Mouse (Mus musculus) lung, adult 2 months (tissue): ENCODE measurements around the gene Rtn3. TPM values are rescaled to one million over a fixed set of nuclear protein-coding genes. Genes with fewer than 3 reads are reported as not detected.

Experiments
- DNase-seq: peaks from one replicate; pipeline ENCODE4 v3.0.0; 2022
- H3K4me1 ChIP-seq: fragments of 200-500 bp; 2 replicates; pipeline ENCODE4 v1.6.1; 2011; ENCODE audit warnings: low read length; ENCODE audit not compliant: control insufficient read depth, insufficient read depth
- H3K4me3 ChIP-seq: fragments of 200-500 bp; replicated peaks from 2 replicates; pipeline ENCODE3; 2011; ENCODE audit warnings: low read depth, mild to moderate bottlenecking, control low read depth, low read length; ENCODE audit errors: extremely low read depth
- CTCF ChIP-seq: fragments of 200-500 bp; IDR thresholded peaks from 2 replicates; pipeline ENCODE4 v1.5.1; 2011; ENCODE audit warnings: mild to moderate bottlenecking, low read length, control low read depth; ENCODE audit not compliant: insufficient read depth
- POLR2A ChIP-seq: fragments of 200-500 bp; IDR thresholded peaks from 2 replicates; pipeline ENCODE4 v1.6.1; 2011; ENCODE audit warnings: low read depth, mild to moderate bottlenecking, control low read depth, low read length, borderline replicate concordance; ENCODE audit errors: extremely low read depth
- WGBS: fragments of 180-500 bp; shearing (Covaris S2); methylation state at CpG from one replicate; pipeline ENCODE4 v1.1.7; 2018; 5-methylcytosine and 5-hydroxymethylcytosine counted together
- polyA plus RNA-seq: library from polyadenylated mRNA; depleted of rRNA; stranded (reverse); fragments of >200 nt; gene quantifications from 2 replicates; pipeline ENCODE4 v1.2.3, GENCODE M21; 2012

Rtn3 gene
- polyA plus RNA-seq, 1 experiment, result 106 TPM

DNA sequence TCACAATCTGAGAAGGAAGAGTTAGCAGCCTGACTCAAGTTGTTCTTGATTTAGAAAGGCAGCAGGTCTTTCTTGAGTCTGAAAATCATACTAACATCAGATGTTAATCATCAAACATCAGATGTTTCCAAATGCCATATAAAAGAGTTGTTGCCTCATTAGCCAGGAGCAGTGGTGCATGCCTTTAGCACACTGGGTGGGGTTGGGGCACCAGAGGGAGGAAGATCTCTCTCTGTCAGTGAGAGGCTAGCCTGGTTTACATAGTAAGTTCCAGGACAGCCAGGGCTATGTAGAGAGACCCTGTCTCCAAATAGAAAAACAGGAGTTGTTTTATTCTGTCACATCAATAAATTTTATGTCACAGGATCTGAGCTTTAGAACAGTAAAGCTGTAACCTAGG is 24.2 kb downstream of the Rtn3 start:
- no peaks in the 10 kb centered on the region; the same call in 1 of the 2 replicates for H3K4me1 ChIP-seq
- no peak for DNase-seq
- TF ChIP-seq CTCF (no peak), POLR2A (no peak)
- no peak overlapping the region for H3K4me3 ChIP-seq

DNA sequence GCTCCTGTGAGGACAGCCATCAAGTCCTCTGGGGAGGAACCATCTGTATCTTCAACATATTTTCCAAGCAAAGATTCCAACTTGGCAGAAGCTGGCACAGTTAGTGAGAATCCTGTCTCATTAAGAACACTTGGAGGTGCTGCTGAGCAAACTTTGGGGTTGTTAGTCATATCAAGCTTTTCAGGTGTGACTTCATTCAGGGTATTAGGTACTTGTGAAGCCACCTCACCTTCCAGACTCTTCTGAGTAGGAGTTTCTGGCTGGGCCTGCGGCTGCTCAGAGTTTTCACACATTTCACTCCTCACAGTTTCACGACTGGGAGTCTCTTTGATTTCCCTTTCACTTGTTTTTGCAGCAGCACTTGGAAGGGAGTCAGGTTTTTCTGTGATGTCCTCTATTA is 26.3 kb downstream of the Rtn3 start:
- Histone ChIP-seq H3K4me1 (no peaks in the 10 kb centered on the region; the same call in 1 of the 2 replicates), H3K4me3 (no peak overlapping the region)
- TF ChIP-seq POLR2A (no peak), CTCF (no peak)
- WGBS, result 45% methylated on average over 2 of the region's 2 CpGs
- no peak for DNase-seq

DNA sequence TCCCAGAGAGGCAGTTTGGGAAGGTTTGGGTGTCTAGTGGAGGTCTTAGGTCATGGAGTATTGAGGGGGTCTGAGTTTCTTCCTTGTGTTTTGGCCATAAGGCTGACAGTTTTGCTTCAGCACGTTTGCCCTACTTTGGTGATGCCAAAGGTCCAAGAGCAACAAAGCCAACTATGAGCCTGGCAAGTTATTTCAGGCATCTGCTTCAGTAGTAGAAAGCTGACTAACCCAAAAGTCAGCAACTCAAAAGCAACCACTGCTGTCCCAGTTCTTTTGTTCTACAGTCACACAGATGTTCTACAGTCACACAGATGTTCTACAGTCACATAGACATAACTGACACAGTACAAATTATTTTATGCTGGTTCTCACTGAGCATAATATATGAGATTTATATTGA is 37.5 kb downstream of the Rtn3 start:
- no peak for DNase-seq
- Histone ChIP-seq H3K4me3 (no peak overlapping the region), H3K4me1 (peaks cover 4% of the 10 kb centered on the region; the same call in 1 of the 2 replicates)
- TF ChIP-seq CTCF (no peak), POLR2A (no peak)
- 59% methylated on average over 1 of the region's 1 CpGs for WGBS

DNA sequence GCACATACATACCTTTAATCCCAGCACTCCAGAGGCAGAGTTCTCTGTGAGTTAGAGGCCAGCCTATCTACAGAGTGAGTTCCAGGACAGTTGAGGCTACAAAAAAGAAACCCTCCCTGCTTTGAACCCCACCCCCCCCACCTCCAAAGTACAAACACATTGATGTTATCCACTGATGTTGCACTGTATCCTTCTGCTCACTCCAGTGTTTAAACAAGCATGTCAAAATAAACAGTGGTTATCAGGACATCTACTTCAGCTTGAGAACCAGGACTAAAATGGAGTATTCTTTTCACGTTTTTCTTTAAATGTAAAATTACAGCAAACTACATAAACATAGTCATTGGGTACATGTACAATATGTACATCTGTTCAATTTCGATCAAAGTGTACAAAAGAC is 38.0 kb downstream of the Rtn3 start:
- no peak for DNase-seq
- WGBS, result 58% methylated on average over 2 of the region's 2 CpGs
- Histone ChIP-seq H3K4me1 (peaks cover 4% of the 10 kb centered on the region; the same call in 1 of the 2 replicates), H3K4me3 (no peak overlapping the region)
- no peak for TF ChIP-seq POLR2A

DNA sequence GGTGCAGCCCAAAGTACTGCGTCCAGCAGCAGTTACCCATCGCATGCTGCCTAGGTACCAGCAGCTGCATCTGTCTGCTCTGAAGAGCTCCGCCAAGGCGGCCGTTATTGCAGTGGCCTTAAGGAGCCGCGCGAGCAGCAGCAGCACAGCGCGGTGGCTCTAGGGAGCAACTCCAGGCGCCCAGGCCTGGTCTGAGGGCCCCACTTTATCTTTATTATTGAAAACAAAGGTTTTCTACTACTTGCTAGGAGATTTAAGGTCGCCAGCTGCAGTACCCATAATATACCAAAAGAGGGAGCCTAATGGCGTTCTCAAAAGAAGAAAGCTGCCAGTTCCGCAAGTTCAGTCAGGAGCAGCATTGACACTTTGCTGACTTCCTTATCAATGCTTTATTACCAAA is 41.6 kb downstream of the Rtn3 start:
- peaks cover 4% of the 10 kb centered on the region; the same call in 1 of the 2 replicates for H3K4me1 ChIP-seq
- peak; percentile 56 for DNase-seq
- 50% methylated on average over 14 of the region's 14 CpGs for WGBS
- no peak for TF ChIP-seq POLR2A
- TF ChIP-seq CTCF, result peak; percentile 26; the same call in 1 of the 2 replicates
- no peak overlapping the region for H3K4me3 ChIP-seq

DNA sequence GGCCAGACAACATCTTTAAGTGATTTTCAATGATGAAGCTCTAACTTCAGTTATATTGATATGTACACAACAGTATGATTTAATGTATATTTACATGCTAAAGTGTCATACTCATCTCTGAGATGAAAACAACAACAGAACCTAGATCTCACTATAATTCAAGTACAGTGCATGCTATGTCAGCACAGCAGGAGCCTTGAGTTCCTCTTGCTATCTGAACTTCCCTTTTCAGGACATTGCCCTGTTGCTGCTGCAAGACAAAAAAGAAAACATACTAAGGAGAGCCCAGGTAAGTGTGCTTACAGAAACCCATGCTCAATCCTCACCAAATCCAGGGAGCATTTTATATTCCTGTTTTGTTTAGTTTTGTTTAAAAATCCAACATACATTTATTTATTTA is 44.8 kb downstream of the Rtn3 start:
- H3K4me1 ChIP-seq, result no peaks in the 10 kb centered on the region; the same call in 1 of the 2 replicates
- TF ChIP-seq CTCF (no peak), POLR2A (no peak)
- no peak overlapping the region for H3K4me3 ChIP-seq
- DNase-seq, result no peak

DNA sequence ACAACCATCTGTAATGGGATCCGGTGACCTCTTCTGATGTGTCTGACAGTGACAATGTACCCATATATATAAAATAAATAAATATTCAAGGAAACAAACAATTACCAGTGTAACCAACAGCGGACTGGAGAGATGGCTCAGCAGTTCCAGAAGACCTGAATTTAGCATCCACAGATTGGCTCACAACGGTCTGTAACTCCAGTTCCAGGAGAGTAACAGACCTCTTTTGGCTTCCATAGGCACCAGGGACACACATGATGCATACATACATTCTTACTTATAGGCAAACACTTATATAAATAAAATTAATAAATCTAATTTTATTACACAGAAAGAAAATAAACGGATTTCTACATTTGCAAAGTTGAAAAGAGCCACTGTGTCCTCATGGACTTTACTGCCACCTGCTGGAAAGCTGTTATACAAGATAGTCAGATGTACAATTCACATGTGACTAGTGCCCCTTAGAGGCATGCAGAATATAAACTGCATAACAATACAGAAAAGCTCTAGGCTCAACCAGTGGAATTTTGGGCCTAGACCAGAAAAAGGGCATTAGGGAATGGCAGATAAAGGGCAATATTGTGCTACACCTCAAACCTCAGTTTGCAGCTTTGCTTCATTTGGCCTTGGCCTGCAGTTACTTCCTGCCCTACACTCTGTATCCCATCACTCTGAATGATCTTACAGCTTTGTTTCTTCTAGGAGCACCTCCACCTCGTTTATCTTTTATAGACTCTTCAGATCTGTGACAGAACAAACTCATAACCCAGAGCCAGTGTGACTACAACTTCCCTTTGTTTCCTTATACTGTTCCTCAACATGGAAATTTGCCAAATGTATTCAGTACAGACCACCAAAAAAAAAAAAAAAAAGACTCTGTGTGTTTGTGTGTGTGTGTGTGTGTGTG is 46.8 kb downstream of the Rtn3 start:
- TF ChIP-seq POLR2A (no peak), CTCF (peak; percentile 52; the same call in 1 of the 2 replicates)
- WGBS, result 59% methylated on average over 5 of the region's 5 CpGs
- H3K4me3 ChIP-seq, result no peak overlapping the region
- no peak for DNase-seq
- no peaks in the 10 kb centered on the region; the same call in 1 of the 2 replicates for H3K4me1 ChIP-seq

DNA sequence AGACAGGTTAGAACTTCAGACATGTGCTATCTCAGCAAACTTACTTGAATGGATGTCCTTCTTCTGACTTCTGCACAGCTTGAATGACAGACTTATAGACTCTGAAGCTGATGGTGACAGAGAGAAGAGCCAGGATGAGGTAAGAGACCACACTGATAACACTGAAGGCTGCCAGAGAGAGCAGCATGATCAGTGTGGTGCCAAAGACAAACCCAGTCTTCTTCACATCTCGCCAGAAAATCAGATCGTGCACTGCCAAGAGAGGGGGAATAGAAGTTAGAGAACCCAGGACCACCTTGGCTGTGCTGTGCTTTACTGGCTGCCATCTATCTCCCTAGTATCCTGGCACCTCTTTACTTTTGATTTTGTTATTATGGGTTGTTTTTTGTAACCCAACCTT is 48.2 kb downstream of the Rtn3 start:
- H3K4me3 ChIP-seq, result no peak overlapping the region
- no peaks in the 10 kb centered on the region for H3K4me1 ChIP-seq
- 85% methylated on average over 2 of the region's 2 CpGs for WGBS
- DNase-seq, result no peak
- TF ChIP-seq CTCF (no peak), POLR2A (no peak)

DNA sequence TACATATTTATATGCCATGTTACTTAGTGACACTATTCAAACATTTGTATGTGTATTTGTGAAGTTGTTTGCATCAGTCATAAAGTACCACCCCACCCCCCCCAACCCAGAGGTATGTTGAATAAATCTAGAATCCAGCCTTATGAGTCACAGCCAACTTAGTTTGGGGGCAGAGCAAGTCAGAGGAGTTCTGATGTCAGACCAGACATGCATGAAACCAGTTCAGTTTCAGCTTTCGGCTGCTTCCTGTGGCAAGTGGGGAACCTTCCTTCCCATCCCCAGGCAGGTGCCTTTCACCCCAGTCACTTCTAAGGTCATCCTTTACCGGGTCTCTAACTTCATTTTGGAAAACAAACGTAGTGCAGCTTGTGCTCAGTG is 57.7 kb downstream of the Rtn3 start:
- Histone ChIP-seq H3K4me3 (no peak overlapping the region), H3K4me1 (peaks cover 6% of the 10 kb centered on the region; the same call in 1 of the 2 replicates)
- WGBS, result 44% methylated on average over 3 of the region's 3 CpGs
- no peak for DNase-seq
- no peak for TF ChIP-seq CTCF
- TF ChIP-seq POLR2A, result no peak
